Mouse (Mus musculus) liver, embryonic 14.5 days (tissue): ENCODE results near the gene Zbtb38. TPM values are rescaled to one million over a fixed set of nuclear protein-coding genes. Genes with fewer than 3 reads are reported as not detected.
A peak's percentile ranks its signal among the peaks of the same experiment; 100 is the strongest.
"Not testable (repeated sequence)": the region's sequence is repeated elsewhere in the genome, so short reads cannot be mapped to it uniquely, and the experiment has no call there.

Experiments
- ATAC-seq: fragments of 200-750 bp; cut with Nextera tagmentation; 2 replicates; pipeline ENCODE4 v1.8.0; 2017; ENCODE audit warnings: moderate number of reproducible peaks, mild to moderate bottlenecking, moderate library complexity; ENCODE audit not compliant: insufficient read depth
- DNase-seq, 3 experiments: peaks; one replicate each; pipeline ENCODE4 v3.0.0-alpha.2; 2012 to 2013; ENCODE audit warnings: low read depth in 3 of 3, low spot score in 3 of 3
- H3K27ac ChIP-seq: fragments of 300-500 bp; sonication (generic); 2 replicates; pipeline ENCODE4 v1.5.1; 2014; ENCODE audit warnings: moderate library complexity, mild to moderate bottlenecking, control low read depth, inconsistent platforms
- H3K27me3 ChIP-seq: fragments of 300-500 bp; sonication (generic); 2 replicates; pipeline ENCODE4 v1.6.1; 2014; ENCODE audit warnings: mild to moderate bottlenecking, low read length, moderate library complexity; ENCODE audit not compliant: control insufficient read depth, insufficient read depth
- H3K36me3 ChIP-seq: fragments of 300-500 bp; sonication (generic); replicated peaks from 2 replicates; pipeline ENCODE4 v1.6.1; 2014; ENCODE audit warnings: low read depth; ENCODE audit not compliant: control insufficient read depth, insufficient read depth
- H3K4me1 ChIP-seq, 2 experiments: fragments of 200-500 bp in 1 of 2; fragments of 300-500 bp in 1 of 2; sonication (generic) in 1 of 2; replicated peaks; 2 replicates each; pipeline ENCODE4 v1.6.1; 2012 to 2014; ENCODE audit warnings: antibody characterized with exemption in 1 of 2, inconsistent platforms in 1 of 2, low read length in 1 of 2; ENCODE audit not compliant: control insufficient read depth in 2 of 2, insufficient read depth in 2 of 2
- H3K4me2 ChIP-seq: fragments of 300-500 bp; sonication (generic); 2 replicates; pipeline ENCODE4 v1.6.1; 2014; ENCODE audit warnings: low read depth, mild to moderate bottlenecking, control low read depth, moderate library complexity
- H3K4me3 ChIP-seq, 2 experiments: fragments of 200-500 bp in 1 of 2; fragments of 300-500 bp in 1 of 2; sonication (generic) in 1 of 2; 2 replicates each; pipeline ENCODE4 v1.5.1; 2012 to 2014; ENCODE audit warnings: low read depth in 2 of 2, low read length in 2 of 2, mild to moderate bottlenecking in 2 of 2, control low read depth in 1 of 2, inconsistent platforms in 1 of 2, moderate library complexity in 1 of 2; ENCODE audit not compliant: insufficient read depth in 1 of 2
- H3K9ac ChIP-seq: fragments of 300-500 bp; sonication (generic); replicated peaks from 2 replicates; pipeline ENCODE4 v1.6.1; 2014; ENCODE audit warnings: mild to moderate bottlenecking, control low read depth, moderate library complexity
- H3K9me3 ChIP-seq: fragments of 300-500 bp; sonication (generic); 2 replicates; pipeline ENCODE4 v1.6.1; 2016; ENCODE audit warnings: low read length, mixed read lengths; ENCODE audit not compliant: control insufficient read depth
- CTCF ChIP-seq: IDR thresholded peaks from 2 replicates; pipeline ENCODE4 v1.5.1; 2016; ENCODE audit warnings: antibody characterized with exemption, low read depth, control low read depth
- EP300 ChIP-seq: IDR thresholded peaks from 2 replicates; pipeline ENCODE4 v1.6.1; 2016; ENCODE audit warnings: antibody characterized with exemption, low read depth
- WGBS: fragments of 180-500 bp; shearing (Covaris S2); extraction: QIAGEN DNeasy Blood & Tissue Kit; methylation state at CpG from one replicate; pipeline ENCODE4 v1.1.7; 2014; ENCODE audit not compliant: insufficient replicate concordance; 5-methylcytosine and 5-hydroxymethylcytosine counted together
- polyA plus RNA-seq, 2 experiments: library from polyadenylated mRNA; depleted of rRNA in 1 of 2; stranded (reverse) in 1 of 2; unstranded in 1 of 2; fragments of >200 nt; fragmentation: Nextera tagmentation in 1 of 2; extraction: Ambion mirVana in 1 of 2; gene quantifications; 2 replicates each; pipeline versions ENCODE4 v1.2.1 to v1.2.3; 2012 to 2014

Gene Zbtb38
- polyA plus RNA-seq, 2 experiments, result 0.65 to 4.5 TPM

DNA sequence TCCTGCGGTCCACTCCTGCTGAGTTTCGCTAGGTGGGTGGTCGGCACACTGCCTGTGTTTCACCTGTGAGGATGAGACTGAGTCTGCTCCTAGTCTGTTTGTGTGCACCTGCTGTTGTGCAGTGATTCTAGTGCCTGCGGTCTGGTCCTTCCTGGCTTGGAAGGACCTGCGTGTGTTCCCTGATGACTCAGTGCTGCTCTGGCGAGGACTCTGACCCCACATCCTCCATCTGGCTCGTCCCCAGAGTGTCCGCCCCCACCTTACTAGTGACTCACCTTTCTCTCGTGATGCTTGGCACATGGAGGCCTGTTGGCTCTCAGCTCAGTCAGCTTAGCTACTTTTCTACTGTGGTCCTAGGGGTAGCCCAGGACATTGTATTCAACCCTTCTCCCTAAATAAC is 102.7 kb downstream of the Zbtb38 start:
- TF ChIP-seq CTCF (no peak), EP300 (no peak)
- Histone ChIP-seq H3K9ac (no peak overlapping the region), H3K27ac (no peak overlapping the region), H3K4me1 (no peaks in the 10 kb centered on the region), H3K36me3 (no peaks in the 10 kb centered on the region), H3K4me3 (no peak overlapping the region), H3K27me3 (no peaks in the 10 kb centered on the region), H3K4me2 (no peak overlapping the region), H3K9me3 (no peaks in the 10 kb centered on the region)
- WGBS, result 39% methylated on average over 9 of the region's 9 CpGs
- ATAC-seq (no peak), DNase-seq (no peak)

GRCm38 (mm10) chr9:96649362-96649761 is 103.3 kb downstream of the Zbtb38 start:
- DNase-seq (no peak), ATAC-seq (no peak)
- TF ChIP-seq CTCF, result no peak
- TF ChIP-seq EP300, result no peak
- Histone ChIP-seq H3K27ac (no peak overlapping the region), H3K9ac (no peak overlapping the region), H3K36me3 (no peaks in the 10 kb centered on the region), H3K9me3 (no peaks in the 10 kb centered on the region), H3K27me3 (no peaks in the 10 kb centered on the region), H3K4me2 (no peak overlapping the region), H3K4me1 (no peaks in the 10 kb centered on the region), H3K4me3 (no peak overlapping the region)
- WGBS, result 77% methylated on average over 4 of the region's 4 CpGs

GRCm38 (mm10) chr9:96646668-96647295 is 105.8 kb downstream of the Zbtb38 start:
- Histone ChIP-seq H3K4me1 (no peaks in the 10 kb centered on the region), H3K36me3 (no peaks in the 10 kb centered on the region), H3K4me2 (no peak overlapping the region), H3K27me3 (no peaks in the 10 kb centered on the region), H3K9ac (no peak overlapping the region), H3K4me3 (no peak overlapping the region), H3K9me3 (no peaks in the 10 kb centered on the region), H3K27ac (no peak overlapping the region)
- ATAC-seq (no peak), DNase-seq (no peak)
- TF ChIP-seq EP300 (no peak), CTCF (peak; percentile 12; the same call in 1 of the 2 replicates)
- WGBS, result 35% methylated on average over 2 of the region's 2 CpGs

GRCm38 (mm10) chr9:96644840-96645239 is 107.8 kb downstream of the Zbtb38 start:
- no peak overlapping the region for H3K4me3 ChIP-seq
- 39% methylated on average over 2 of the region's 2 CpGs for WGBS

DNA sequence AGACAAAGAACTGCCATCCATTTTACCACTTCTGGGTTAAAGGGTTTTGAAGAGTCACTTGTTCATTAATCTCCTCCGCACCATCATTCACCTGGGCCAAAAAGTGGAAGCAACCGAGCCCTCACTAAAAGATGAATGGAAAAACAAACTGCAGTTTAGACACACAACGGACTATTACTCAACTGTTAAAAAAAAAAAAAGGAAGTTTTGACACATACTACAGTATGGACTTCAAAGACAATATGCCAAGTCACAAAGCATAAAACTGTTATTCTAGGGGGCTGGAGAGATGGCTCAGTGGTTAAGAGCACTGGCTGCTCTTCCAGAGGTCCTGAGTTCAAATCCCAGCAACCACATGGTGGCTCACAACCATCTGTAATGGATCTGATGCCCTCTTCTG is 108.6 kb downstream of the Zbtb38 start:
- not testable (repeated sequence) for H3K4me2 ChIP-seq, H3K4me3 ChIP-seq, H3K36me3 ChIP-seq, H3K4me1 ChIP-seq, H3K9me3 ChIP-seq, H3K9ac ChIP-seq, ATAC-seq, H3K27ac ChIP-seq, H3K27me3 ChIP-seq, DNase-seq
- 51% methylated on average over 3 of the region's 3 CpGs for WGBS

More at GRCm38 (mm10) chr9:96644840-96645239, 107.8 kb downstream of the Zbtb38 start:
- H3K36me3 ChIP-seq, result no peaks in the 10 kb centered on the region
- H3K9me3 ChIP-seq, result no peaks in the 10 kb centered on the region
- DNase-seq (no peak), ATAC-seq (no peak)
- TF ChIP-seq EP300, result no peak
- no peak overlapping the region for H3K9ac ChIP-seq
- 0 out of 4 replicates have a peak, but pooled peaks cover 0 to 2% of the 10 kb centered on the region in 2 experiments for H3K4me1 ChIP-seq
- H3K27ac ChIP-seq, result no peak overlapping the region
- H3K4me2 ChIP-seq, result no peak overlapping the region
- no peaks in the 10 kb centered on the region for H3K27me3 ChIP-seq
